Mouse (Mus musculus) myocyte (in vitro differentiated cells): ENCODE measurements around the gene Lpin1.

ENCODE experiments used
- MAX ChIP-seq: IDR thresholded peaks from one replicate; pipeline ENCODE4 v1.6.1; 2011; ENCODE audit warnings: low read depth, mild to moderate bottlenecking, control low read depth
- MYOD1 ChIP-seq, 3 experiments: IDR thresholded peaks; one replicate each; pipeline ENCODE4 v1.6.1; 2011; ENCODE audit warnings: control low read depth in 2 of 3, low read depth in 2 of 3, mild to moderate bottlenecking in 2 of 3, moderate library complexity in 1 of 3; ENCODE audit not compliant: insufficient read length in 2 of 3, control insufficient read depth in 1 of 3
- POLR2A ChIP-seq: IDR thresholded peaks from one replicate; pipeline ENCODE4 v1.6.1; 2011; ENCODE audit warnings: low read depth, mild to moderate bottlenecking, control low read depth, moderate library complexity; ENCODE audit not compliant: insufficient read length
- POLR2AphosphoS2 ChIP-seq: IDR thresholded peaks from one replicate; pipeline ENCODE4 v1.6.1; 2011; ENCODE audit warnings: low read depth, control low read depth; ENCODE audit not compliant: insufficient read length
- TCF12 ChIP-seq: IDR thresholded peaks from one replicate; pipeline ENCODE4 v1.6.1; 2011; ENCODE audit warnings: mild to moderate bottlenecking, control low read depth; ENCODE audit not compliant: poor library complexity, insufficient read depth, severe bottlenecking

DNA sequence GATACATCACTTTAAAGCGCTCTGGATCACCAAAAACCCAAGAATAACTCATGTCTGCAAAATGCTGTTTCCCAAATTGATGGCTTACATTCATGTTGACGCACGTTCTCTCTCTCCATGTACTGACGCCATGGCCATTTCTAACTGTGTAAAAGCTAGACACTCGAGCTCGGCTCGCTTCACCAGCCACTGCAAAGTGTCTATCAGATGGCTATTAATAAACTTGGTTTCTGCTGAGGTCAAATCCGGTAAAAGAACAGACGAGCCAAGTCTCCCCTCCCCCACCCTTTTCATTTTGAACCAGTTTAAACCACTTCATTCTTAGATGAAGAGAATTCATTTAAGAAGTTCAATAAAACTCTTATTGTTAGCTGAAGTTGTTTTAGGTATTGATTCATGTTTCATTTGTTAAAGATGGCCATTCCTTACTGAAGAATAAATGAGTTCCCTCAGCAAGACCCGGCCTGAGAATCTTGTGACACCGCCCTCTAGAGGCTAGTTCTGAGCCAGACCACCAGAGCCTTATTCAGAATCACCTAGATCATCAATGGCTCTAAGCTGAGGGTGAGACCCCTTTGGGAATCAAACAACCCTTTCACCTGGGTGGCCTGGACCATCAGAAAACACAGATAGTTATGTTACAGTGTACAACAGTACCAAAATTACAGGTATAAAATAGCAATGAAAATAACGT is 28.5 kb upstream of the Lpin1 start:
- no peak for TF ChIP-seq POLR2A
- TF ChIP-seq MAX: no peak
- no peak for TF ChIP-seq POLR2AphosphoS2
- TF ChIP-seq MYOD1 (IDR thresholded peaks at IDR 0.05; ENCODE audit: control insufficient read depth in 1 of 3, insufficient read length in 2 of 3, low read depth in 2 of 3): no peak
- no peak for TF ChIP-seq TCF12
